Mouse (Mus musculus): Measurements from ENCODE around the gene Vmn1r129. TPM values are rescaled to one million over a fixed set of nuclear protein-coding genes. Genes with fewer than 3 reads are reported as not detected.
"Not testable (repeated sequence)": the region's sequence is repeated elsewhere in the genome, so short reads cannot be mapped to it uniquely, and the experiment has no call there.

The Vmn1r129 gene
- polyA plus RNA-seq (2014; fragmentation: Nextera tagmentation; extraction: Ambion mirVana): not detected in 2 replicates

- H3K9ac ChIP-seq (ENCODE audit: low read depth, low read length); ATAC-seq (ENCODE audit: low FRiP score, low TSS enrichment); H3K27me3 ChIP-seq (ENCODE audit: control insufficient read depth, insufficient read depth, low read length); H3K4me1 ChIP-seq (ENCODE audit: control insufficient read depth, insufficient read depth, low read length); H3K9me3 ChIP-seq (ENCODE audit: control insufficient read depth, low read length); H3K27ac ChIP-seq (ENCODE audit: low read depth, low read length); H3K4me3 ChIP-seq (ENCODE audit: low read length); H3K4me2 ChIP-seq (replicated peaks; ENCODE audit: low read depth, low read length); H3K36me3 ChIP-seq (ENCODE audit: control insufficient read depth, insufficient read depth, low read length): not testable (repeated sequence)
- no CpG with 5 or more reads among the region's 1 CpGs for WGBS
These were observed at the start of gene Vmn1r129 for GRCm38 (mm10) chr7:21361191-21361590. Gene Vmn1r129, minus strand, starts transcription at chr7:21361291.

DNA sequence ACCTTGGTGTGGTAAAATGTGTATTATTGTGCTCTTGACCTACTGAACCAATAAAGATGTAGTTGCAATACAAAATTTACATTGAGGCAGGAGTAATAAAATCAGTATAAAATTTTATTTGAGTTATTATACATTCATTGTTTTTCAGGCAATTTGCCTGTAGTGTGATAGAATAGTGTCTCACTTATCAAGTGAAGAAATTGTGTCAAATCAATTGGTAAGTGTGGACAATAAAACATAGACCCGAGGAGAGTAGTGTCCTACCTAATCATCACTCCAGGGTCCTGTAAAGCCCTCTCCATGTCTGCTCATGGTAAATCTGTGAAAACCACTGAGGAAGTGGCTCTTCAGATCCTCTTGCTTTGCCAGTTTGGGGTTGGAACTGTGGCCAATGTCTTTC lies 12.0 kb downstream of the Vmn1r129 start, which contains the start of gene Vmn1r128:
Gene Vmn1r128 (plus strand): TSS at position 301 of the 400 bp plus-strand sequence.
- not testable (repeated sequence) for H3K4me1 ChIP-seq (ENCODE audit: control insufficient read depth, insufficient read depth, low read length); ATAC-seq (ENCODE audit: low FRiP score, low TSS enrichment); H3K4me3 ChIP-seq (ENCODE audit: low read length); H3K27ac ChIP-seq (ENCODE audit: low read depth, low read length); H3K27me3 ChIP-seq (ENCODE audit: control insufficient read depth, insufficient read depth, low read length); H3K9ac ChIP-seq (ENCODE audit: low read depth, low read length); H3K9me3 ChIP-seq (ENCODE audit: control insufficient read depth, low read length); H3K36me3 ChIP-seq (ENCODE audit: control insufficient read depth, insufficient read depth, low read length); H3K4me2 ChIP-seq (replicated peaks; ENCODE audit: low read depth, low read length)
- WGBS: 89% methylated on average over 1 of the region's 1 CpGs

GRCm38 (mm10) chr7:21319761-21320160 lies 41.3 kb downstream of the Vmn1r129 start, which contains the start of gene Vmn1r127:
Gene Vmn1r127, minus strand, starts transcription at chr7:21319861.
- H3K27ac ChIP-seq (ENCODE audit: low read depth, low read length); ATAC-seq (ENCODE audit: low FRiP score, low TSS enrichment); H3K36me3 ChIP-seq (ENCODE audit: control insufficient read depth, insufficient read depth, low read length); H3K9me3 ChIP-seq (ENCODE audit: control insufficient read depth, low read length); H3K4me3 ChIP-seq (ENCODE audit: low read length); H3K9ac ChIP-seq (ENCODE audit: low read depth, low read length); H3K4me1 ChIP-seq (ENCODE audit: control insufficient read depth, insufficient read depth, low read length); H3K27me3 ChIP-seq (ENCODE audit: control insufficient read depth, insufficient read depth, low read length); H3K4me2 ChIP-seq (replicated peaks; ENCODE audit: low read depth, low read length): not testable (repeated sequence)
- no CpG with 5 or more reads among the region's 3 CpGs for WGBS

Other genes with a start within 250 kb of the Vmn1r129 start
- not detected in 2 replicates for gene Vmn1r122, start 227.2 kb downstream of the Vmn1r129 start, polyA plus RNA-seq (2014; fragmentation: Nextera tagmentation; extraction: Ambion mirVana)
- gene Vmn1r123, start 199.1 kb downstream of the Vmn1r129 start, polyA plus RNA-seq (2014; fragmentation: Nextera tagmentation; extraction: Ambion mirVana): not detected in 2 replicates
- gene Gm5157, start 170.9 kb downstream of the Vmn1r129 start, polyA plus RNA-seq (2014; fragmentation: Nextera tagmentation; extraction: Ambion mirVana): not detected in 2 replicates
- gene Vmn1r124, start 100.7 kb downstream of the Vmn1r129 start, polyA plus RNA-seq (2014; fragmentation: Nextera tagmentation; extraction: Ambion mirVana): not detected in 2 replicates
- not detected in 2 replicates for gene Vmn1r125, start 89.1 kb downstream of the Vmn1r129 start, polyA plus RNA-seq (2014; fragmentation: Nextera tagmentation; extraction: Ambion mirVana)
- not detected in 2 replicates for gene Vmn1r126, start 59.8 kb downstream of the Vmn1r129 start, polyA plus RNA-seq (2014; fragmentation: Nextera tagmentation; extraction: Ambion mirVana)
- not detected in 2 replicates for gene Vmn1r127, start 41.4 kb downstream of the Vmn1r129 start, polyA plus RNA-seq (2014; fragmentation: Nextera tagmentation; extraction: Ambion mirVana)
- not detected in 2 replicates for gene Vmn1r128, start 11.9 kb downstream of the Vmn1r129 start, polyA plus RNA-seq (2014; fragmentation: Nextera tagmentation; extraction: Ambion mirVana)
- not detected in 2 replicates for gene Gm6882, start 71.5 kb upstream of the Vmn1r129 start, polyA plus RNA-seq (2014; fragmentation: Nextera tagmentation; extraction: Ambion mirVana)
- not detected in 2 replicates for gene Vmn1r130, start 150.5 kb upstream of the Vmn1r129 start, polyA plus RNA-seq (2014; fragmentation: Nextera tagmentation; extraction: Ambion mirVana)
- not detected in 2 replicates for gene Vmn1r131, start 184.8 kb upstream of the Vmn1r129 start, polyA plus RNA-seq (2014; fragmentation: Nextera tagmentation; extraction: Ambion mirVana)

All from kidney, embryonic 14.5 days (tissue).